Comparison of ENCODE assay signal across 35 mouse cellular contexts in the genomic region with DNA sequence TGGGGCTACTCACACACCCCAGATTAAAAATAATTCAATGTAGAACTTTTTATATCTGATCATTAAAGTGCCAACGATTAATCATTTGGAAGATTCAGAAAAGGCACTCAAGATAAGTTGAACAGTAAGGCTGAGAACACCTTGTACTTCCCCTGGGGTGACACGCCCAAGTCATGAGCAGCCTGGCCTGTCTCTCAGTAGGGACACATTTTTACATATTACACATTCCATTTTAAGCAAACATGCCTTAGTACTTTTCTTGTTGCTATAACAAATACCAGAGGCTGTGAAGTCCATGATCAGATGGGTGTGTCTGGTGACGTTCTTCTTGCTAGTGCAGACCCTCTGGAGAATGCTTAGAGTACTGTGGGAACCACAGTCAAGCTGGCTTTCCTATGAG.
"Had no signal": no experiment of that assay in that cellular context is flagged by ENCODE, and none has a peak within 500 bp of the region (broad histone marks: within the 10 kb centered on the region; RNA-seq: fewer than 3 reads in every experiment).

No protein-coding gene starts in this region.

- H3K9me3 ChIP-seq: heart, embryonic 10.5 days; heart, embryonic 12.5 days; heart, embryonic 13.5 days; heart, embryonic 15.5 days; hindbrain, embryonic 10.5 days; hindbrain, embryonic 12.5 days; hindbrain, embryonic 13.5 days; hindbrain, embryonic 15.5 days; intestine, embryonic 15.5 days; kidney, embryonic 15.5 days had no signal

- H3K4me3 ChIP-seq: heart, embryonic 10.5 days; heart, embryonic 12.5 days; heart, embryonic 13.5 days; heart, embryonic 15.5 days; hindbrain, embryonic 10.5 days; hindbrain, embryonic 12.5 days; hindbrain, embryonic 13.5 days; hindbrain, embryonic 15.5 days; intestine, embryonic 15.5 days; kidney, embryonic 15.5 days; layer of hippocampus, adult 2 months had no signal

- H3K4me2 ChIP-seq: heart, embryonic 11.5 days; heart, embryonic 12.5 days; heart, embryonic 13.5 days; heart, embryonic 15.5 days; hindbrain, embryonic 12.5 days; hindbrain, embryonic 13.5 days; hindbrain, embryonic 14.5 days; hindbrain, embryonic 15.5 days; intestine, embryonic 15.5 days; kidney, embryonic 15.5 days had no signal

- H3K27ac ChIP-seq: heart, embryonic 10.5 days; heart, embryonic 13.5 days; heart, embryonic 15.5 days; hindbrain, embryonic 10.5 days; hindbrain, embryonic 12.5 days; hindbrain, embryonic 13.5 days; hindbrain, embryonic 14.5 days; hindbrain, embryonic 15.5 days; hindbrain, postnatal 0 days; intestine, embryonic 15.5 days; kidney, embryonic 15.5 days; kidney, postnatal 0 days; layer of hippocampus, adult 2 months had no signal

- DNase-seq: heart, postnatal 10 days; heart, postnatal 14 days; heart, postnatal 36 days; heart, postnatal 4 days; kidney, adult 11 months; kidney, adult 18-20 months; kidney, adult 2 months; kidney, adult 8-10 months; kidney, adult 9 months; kidney, postnatal 10 days; kidney, postnatal 14 days; kidney, postnatal 25 days; kidney, postnatal 36 days; kidney, postnatal 4 days; layer of hippocampus, adult 9-11 months; layer of hippocampus, postnatal 36 days had no signal

- H3K27me3 ChIP-seq: heart, embryonic 15.5 days; hindbrain, embryonic 12.5 days; hindbrain, embryonic 15.5 days; intestine, embryonic 15.5 days; kidney, embryonic 15.5 days had no signal

- H3K4me1 ChIP-seq: heart, embryonic 12.5 days; heart, embryonic 15.5 days; hindbrain, embryonic 10.5 days; hindbrain, embryonic 12.5 days; hindbrain, embryonic 13.5 days; hindbrain, embryonic 15.5 days; intestine, embryonic 15.5 days; kidney, embryonic 15.5 days had no signal

- H3K9ac ChIP-seq: heart, embryonic 12.5 days; heart, embryonic 13.5 days; heart, embryonic 15.5 days; hindbrain, embryonic 12.5 days; hindbrain, embryonic 13.5 days; hindbrain, embryonic 14.5 days; hindbrain, embryonic 15.5 days; intestine, embryonic 15.5 days; kidney, embryonic 15.5 days had no signal

- ATAC-seq: hindbrain, embryonic 16.5 days; hindbrain, postnatal 0 days; inflammation-experienced regulatory T-cells, adult 6 months; intestine, embryonic 15.5 days; intestine, embryonic 16.5 days; intestine, postnatal 0 days had no signal

- H3K36me3 ChIP-seq: heart, embryonic 10.5 days; heart, embryonic 12.5 days; heart, embryonic 13.5 days; heart, embryonic 15.5 days; hindbrain, embryonic 10.5 days; hindbrain, embryonic 12.5 days; hindbrain, embryonic 13.5 days; hindbrain, embryonic 15.5 days; intestine, embryonic 15.5 days; kidney, embryonic 15.5 days had no signal
